Mouse (Mus musculus): ENCODE measurements around the gene Nme3. TPM values are rescaled to one million over a fixed set of nuclear protein-coding genes. Genes with fewer than 3 reads are reported as not detected.

The Nme3 gene
- polyA plus RNA-seq, 1 experiment: 76.7 TPM

GRCm38 (mm10) chr17:24903767-24904166 is 7.5 kb downstream of the Nme3 start:
- WGBS: 94% methylated on average over 9 of the region's 9 CpGs
- no peak for DNase-seq
- TF ChIP-seq POLR2A (IDR thresholded peaks at IDR 0.05; ENCODE audit: control insufficient read depth, extremely low read depth, insufficient read depth, low read length, poor library complexity): no peak
- TF ChIP-seq CTCF (IDR thresholded peaks at IDR 0.05; ENCODE audit: borderline replicate concordance, control insufficient read depth, extremely low read depth, insufficient read depth, low read length, poor library complexity): no peak
- peaks cover 85% of the 10 kb centered on the region for H3K36me3 ChIP-seq (ENCODE audit: control insufficient read depth, insufficient read depth, low read length)
- no peaks in the 10 kb centered on the region for H3K4me1 ChIP-seq (replicated peaks; ENCODE audit: control insufficient read depth, insufficient read depth, low read length)
- H3K4me3 ChIP-seq (ENCODE audit: control insufficient read depth, insufficient read depth, low read length): no peak overlapping the region
- H3K27ac ChIP-seq (ENCODE audit: control insufficient read depth, insufficient read depth, low read length): no peak overlapping the region
- H3K27me3 ChIP-seq (ENCODE audit: control insufficient read depth, insufficient read depth, low read length): no peaks in the 10 kb centered on the region

- Histone ChIP-seq H3K4me1 (replicated peaks; ENCODE audit: control insufficient read depth, insufficient read depth, low read length) (no peaks in the 10 kb centered on the region), H3K36me3 (ENCODE audit: control insufficient read depth, insufficient read depth, low read length) (peaks cover 84% of the 10 kb centered on the region), H3K4me3 (ENCODE audit: control insufficient read depth, insufficient read depth, low read length) (no peak overlapping the region), H3K27ac (ENCODE audit: control insufficient read depth, insufficient read depth, low read length) (no peak overlapping the region), H3K27me3 (ENCODE audit: control insufficient read depth, insufficient read depth, low read length) (no peaks in the 10 kb centered on the region)
- TF ChIP-seq CTCF (IDR thresholded peaks at IDR 0.05; ENCODE audit: borderline replicate concordance, control insufficient read depth, extremely low read depth, insufficient read depth, low read length, poor library complexity) (no peak), POLR2A (IDR thresholded peaks at IDR 0.05; ENCODE audit: control insufficient read depth, extremely low read depth, insufficient read depth, low read length, poor library complexity) (no peak)
- DNase-seq: no peak
- WGBS: 96% methylated on average over 2 of the region's 2 CpGs
Measured at GRCm38 (mm10) chr17:24907591-24907990, 11.3 kb downstream of the Nme3 start.

GRCm38 (mm10) chr17:24913984-24914383 is 17.7 kb downstream of the Nme3 start:
- Histone ChIP-seq H3K4me3 (ENCODE audit: control insufficient read depth, insufficient read depth, low read length) (no peak overlapping the region), H3K4me1 (replicated peaks; ENCODE audit: control insufficient read depth, insufficient read depth, low read length) (no peaks in the 10 kb centered on the region), H3K27ac (ENCODE audit: control insufficient read depth, insufficient read depth, low read length) (no peak overlapping the region), H3K36me3 (ENCODE audit: control insufficient read depth, insufficient read depth, low read length) (peaks cover 71% of the 10 kb centered on the region), H3K27me3 (ENCODE audit: control insufficient read depth, insufficient read depth, low read length) (no peaks in the 10 kb centered on the region)
- no peak for DNase-seq
- TF ChIP-seq POLR2A (IDR thresholded peaks at IDR 0.05; ENCODE audit: control insufficient read depth, extremely low read depth, insufficient read depth, low read length, poor library complexity) (no peak), CTCF (IDR thresholded peaks at IDR 0.05; ENCODE audit: borderline replicate concordance, control insufficient read depth, extremely low read depth, insufficient read depth, low read length, poor library complexity) (no peak)

- Histone ChIP-seq H3K36me3 (ENCODE audit: control insufficient read depth, insufficient read depth, low read length) (peaks cover 62% of the 10 kb centered on the region), H3K27ac (ENCODE audit: control insufficient read depth, insufficient read depth, low read length) (no peak overlapping the region), H3K4me1 (replicated peaks; ENCODE audit: control insufficient read depth, insufficient read depth, low read length) (no peaks in the 10 kb centered on the region), H3K27me3 (ENCODE audit: control insufficient read depth, insufficient read depth, low read length) (no peaks in the 10 kb centered on the region), H3K4me3 (ENCODE audit: control insufficient read depth, insufficient read depth, low read length) (no peak overlapping the region)
- WGBS: 95% methylated on average over 1 of the region's 1 CpGs
- TF ChIP-seq POLR2A (IDR thresholded peaks at IDR 0.05; ENCODE audit: control insufficient read depth, extremely low read depth, insufficient read depth, low read length, poor library complexity) (no peak), CTCF (IDR thresholded peaks at IDR 0.05; ENCODE audit: borderline replicate concordance, control insufficient read depth, extremely low read depth, insufficient read depth, low read length, poor library complexity) (no peak)
- no peak for DNase-seq
Measured at GRCm38 (mm10) chr17:24923246-24923645, 26.9 kb downstream of the Nme3 start.

GRCm38 (mm10) chr17:24929506-24929905 is 33.2 kb downstream of the Nme3 start:
- Histone ChIP-seq H3K4me1 (replicated peaks; ENCODE audit: control insufficient read depth, insufficient read depth, low read length) (no peaks in the 10 kb centered on the region), H3K27me3 (ENCODE audit: control insufficient read depth, insufficient read depth, low read length) (no peaks in the 10 kb centered on the region), H3K36me3 (ENCODE audit: control insufficient read depth, insufficient read depth, low read length) (peaks cover 16% of the 10 kb centered on the region), H3K4me3 (ENCODE audit: control insufficient read depth, insufficient read depth, low read length) (no peak overlapping the region), H3K27ac (ENCODE audit: control insufficient read depth, insufficient read depth, low read length) (no peak overlapping the region)
- WGBS: 100% methylated on average over 1 of the region's 1 CpGs
- DNase-seq: no peak
- TF ChIP-seq POLR2A (IDR thresholded peaks at IDR 0.05; ENCODE audit: control insufficient read depth, extremely low read depth, insufficient read depth, low read length, poor library complexity) (no peak), CTCF (IDR thresholded peaks at IDR 0.05; ENCODE audit: borderline replicate concordance, control insufficient read depth, extremely low read depth, insufficient read depth, low read length, poor library complexity) (no peak)

- no peak for DNase-seq
- H3K27me3 ChIP-seq (ENCODE audit: control insufficient read depth, insufficient read depth, low read length): no peaks in the 10 kb centered on the region
- peaks cover 7% of the 10 kb centered on the region for H3K4me1 ChIP-seq (replicated peaks; ENCODE audit: control insufficient read depth, insufficient read depth, low read length)
- H3K4me3 ChIP-seq (ENCODE audit: control insufficient read depth, insufficient read depth, low read length): no peak overlapping the region
- H3K36me3 ChIP-seq (ENCODE audit: control insufficient read depth, insufficient read depth, low read length): peaks cover 3% of the 10 kb centered on the region; the same call in 1 of the 2 replicates
- H3K27ac ChIP-seq (ENCODE audit: control insufficient read depth, insufficient read depth, low read length): no peak overlapping the region
- no peak for TF ChIP-seq CTCF (IDR thresholded peaks at IDR 0.05; ENCODE audit: borderline replicate concordance, control insufficient read depth, extremely low read depth, insufficient read depth, low read length, poor library complexity)
- 90% methylated on average over 4 of the region's 4 CpGs for WGBS
Measured at GRCm38 (mm10) chr17:24932431-24932830, 36.1 kb downstream of the Nme3 start.

- 90% methylated on average over 4 of the region's 4 CpGs for WGBS
- Histone ChIP-seq H3K36me3 (ENCODE audit: control insufficient read depth, insufficient read depth, low read length) (no peaks in the 10 kb centered on the region), H3K27ac (ENCODE audit: control insufficient read depth, insufficient read depth, low read length) (no peak overlapping the region), H3K27me3 (ENCODE audit: control insufficient read depth, insufficient read depth, low read length) (no peaks in the 10 kb centered on the region), H3K4me3 (ENCODE audit: control insufficient read depth, insufficient read depth, low read length) (no peak overlapping the region), H3K4me1 (replicated peaks; ENCODE audit: control insufficient read depth, insufficient read depth, low read length) (peaks cover 7% of the 10 kb centered on the region)
- DNase-seq: no peak
- no peak for TF ChIP-seq POLR2A (IDR thresholded peaks at IDR 0.05; ENCODE audit: control insufficient read depth, extremely low read depth, insufficient read depth, low read length, poor library complexity)
- no peak for TF ChIP-seq CTCF (IDR thresholded peaks at IDR 0.05; ENCODE audit: borderline replicate concordance, control insufficient read depth, extremely low read depth, insufficient read depth, low read length, poor library complexity)
Measured at GRCm38 (mm10) chr17:24933163-24933562, 36.9 kb downstream of the Nme3 start.
